Mouse (Mus musculus) adrenal gland, postnatal 14 days (tissue): ENCODE results near the gene Pagr1b. TPM values are rescaled to one million over a fixed set of nuclear protein-coding genes. Genes with fewer than 3 reads are reported as not detected.

ENCODE experiments used
- DNase-seq: peaks from one replicate; pipeline ENCODE4 v3.0.0; 2021; ENCODE audit warnings: mixed read lengths
- total RNA-seq: library from RNA; stranded (reverse); gene quantifications from 2 replicates; pipeline ENCODE4 v1.2.3, GENCODE M21; 2021

Gene Pagr1b
- total RNA-seq, 1 experiment from 2014 or later = 3.0 TPM

DNA sequence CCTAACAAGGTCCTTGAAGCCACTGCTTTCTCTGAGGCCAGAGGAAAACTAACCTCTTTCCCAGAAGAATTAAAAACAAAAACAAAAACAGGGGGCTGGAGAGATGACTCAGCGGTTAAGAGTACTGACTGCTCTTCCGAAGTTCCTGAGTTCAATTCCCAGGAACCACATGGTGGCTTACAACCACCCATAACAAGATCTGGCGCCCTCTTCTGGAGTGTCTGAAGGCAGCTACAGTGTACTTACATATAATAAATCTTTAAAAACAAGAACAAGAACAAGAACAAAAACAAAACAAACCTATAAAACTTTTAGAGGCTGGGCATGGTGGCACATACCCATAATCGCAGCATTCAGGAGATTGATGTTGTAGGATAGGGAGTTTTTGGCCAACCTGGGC, 19.8 kb downstream of the Pagr1b start:
- DNase-seq = peak; percentile 31

GRCm38 (mm10) chr7:126988816-126989215, 27.5 kb downstream of the Pagr1b start:
- DNase-seq = no peak

GRCm38 (mm10) chr7:126986319-126986718, 30.0 kb downstream of the Pagr1b start:
- DNase-seq = peak; percentile 62

- DNase-seq = no peak
Measured at GRCm38 (mm10) chr7:126984667-126985444, 31.4 kb downstream of the Pagr1b start.

- no peak for DNase-seq
Measured at GRCm38 (mm10) chr7:126983113-126983512, 33.2 kb downstream of the Pagr1b start.

GRCm38 (mm10) chr7:126982054-126982453, 34.2 kb downstream of the Pagr1b start:
- no peak for DNase-seq

DNA sequence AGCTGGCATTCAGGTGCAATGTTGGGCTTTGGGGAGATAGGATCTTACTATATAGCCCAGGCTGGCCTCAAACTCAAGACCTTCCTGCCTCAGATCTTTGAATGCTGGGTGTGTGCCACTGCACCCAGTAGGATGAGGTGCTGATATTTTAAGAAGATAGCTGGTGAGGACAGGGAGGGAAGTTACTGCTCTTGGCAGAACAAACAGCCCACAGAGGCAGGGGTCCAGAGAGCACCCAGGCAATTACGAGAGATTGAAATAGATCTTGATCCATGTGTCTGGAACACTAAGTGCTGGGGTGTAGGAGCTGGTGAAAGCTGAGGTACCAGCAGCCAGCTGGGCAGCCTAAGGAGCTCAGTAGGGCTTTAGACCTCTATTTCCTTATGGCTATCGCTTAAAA, 34.7 kb downstream of the Pagr1b start:
- no peak for DNase-seq

DNA sequence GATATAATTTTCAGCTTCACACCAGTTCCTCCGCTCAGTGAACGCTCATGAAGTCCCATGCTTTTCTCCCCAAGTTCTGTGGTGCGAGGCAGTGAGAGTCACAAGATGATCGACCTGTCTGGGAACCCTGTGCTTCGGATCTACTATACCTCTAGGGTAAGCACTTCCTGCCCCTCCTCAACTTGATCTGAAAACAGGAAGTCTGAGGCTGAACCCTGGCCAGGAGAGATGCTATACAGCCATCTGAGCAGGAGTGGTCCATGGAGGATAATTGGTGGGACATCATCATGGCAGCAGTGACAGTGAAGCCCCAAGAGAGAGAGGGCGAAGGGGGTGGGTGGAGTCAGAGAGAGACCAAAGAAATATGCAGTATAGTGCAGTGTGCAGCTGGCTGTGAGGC, 37.4 kb downstream of the Pagr1b start:
- no peak for DNase-seq

DNA sequence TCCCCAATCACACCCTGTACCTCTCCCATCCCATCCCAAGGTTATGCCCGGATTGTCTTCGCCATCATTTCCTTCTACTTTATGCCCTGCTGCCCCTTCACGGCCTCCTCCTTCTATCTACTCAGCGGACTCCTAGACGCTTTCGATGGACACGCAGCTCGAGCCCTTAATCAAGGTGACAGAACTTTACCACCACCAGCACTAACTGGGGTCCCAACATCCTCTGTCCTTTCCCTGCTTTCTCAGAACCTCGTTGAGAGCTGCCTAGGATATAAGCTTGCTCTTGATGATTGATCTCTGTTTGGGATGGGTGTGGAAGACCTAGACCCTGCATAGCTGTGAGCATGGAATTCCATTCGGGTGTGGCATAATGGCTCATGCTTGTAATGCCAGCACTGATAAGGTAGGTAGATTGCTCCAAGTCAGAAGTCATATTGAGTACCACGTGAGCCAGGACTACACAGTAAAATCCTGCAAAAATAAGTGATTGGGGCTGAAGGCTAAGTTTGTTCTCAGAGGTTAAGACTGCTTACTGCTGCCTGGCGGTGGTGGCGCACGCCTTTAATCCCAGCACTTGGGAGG, 39.3 kb downstream of the Pagr1b start:
- DNase-seq = no peak

GRCm38 (mm10) chr7:126975950-126976866, 40.1 kb downstream of the Pagr1b start, which contains the start of gene Cdiptos:
Cdiptos (minus strand) TSS chr7:126976098.
- DNase-seq = peak; percentile 98

DNA sequence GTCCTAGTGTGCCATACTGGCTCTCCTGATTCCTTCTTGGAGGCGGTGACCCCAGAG, 40.6 kb downstream of the Pagr1b start, which contains the start of gene Cdipt:
Cdipt (plus strand) TSS at position 22 of the 57 bp plus-strand sequence.
- DNase-seq = no peak

DNA sequence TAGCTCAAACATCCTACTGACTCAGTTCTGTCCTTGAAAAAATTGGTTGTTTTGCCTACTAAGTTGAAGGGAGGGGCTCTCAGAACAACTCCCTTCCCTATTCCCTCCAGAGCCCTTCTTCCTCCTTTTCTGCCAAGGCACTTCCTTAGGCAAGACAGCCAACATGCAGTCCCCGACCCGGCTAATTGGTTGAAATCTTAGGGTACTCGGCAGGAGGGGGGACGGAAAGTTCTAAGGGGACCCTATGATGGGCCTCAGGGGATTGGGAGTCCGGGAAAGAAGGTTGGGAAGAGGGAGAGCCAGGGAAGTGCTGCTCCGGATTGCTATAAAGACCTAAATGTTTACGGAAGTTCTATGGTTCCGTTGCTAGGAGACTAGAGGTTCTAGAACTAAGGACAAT, 40.8 kb downstream of the Pagr1b start:
- DNase-seq = peak; percentile 41

GRCm38 (mm10) chr7:126967361-126967760, 48.9 kb downstream of the Pagr1b start:
- peak; percentile 60 for DNase-seq

GRCm38 (mm10) chr7:126965568-126965967, 50.7 kb downstream of the Pagr1b start:
- DNase-seq = no peak

DNA sequence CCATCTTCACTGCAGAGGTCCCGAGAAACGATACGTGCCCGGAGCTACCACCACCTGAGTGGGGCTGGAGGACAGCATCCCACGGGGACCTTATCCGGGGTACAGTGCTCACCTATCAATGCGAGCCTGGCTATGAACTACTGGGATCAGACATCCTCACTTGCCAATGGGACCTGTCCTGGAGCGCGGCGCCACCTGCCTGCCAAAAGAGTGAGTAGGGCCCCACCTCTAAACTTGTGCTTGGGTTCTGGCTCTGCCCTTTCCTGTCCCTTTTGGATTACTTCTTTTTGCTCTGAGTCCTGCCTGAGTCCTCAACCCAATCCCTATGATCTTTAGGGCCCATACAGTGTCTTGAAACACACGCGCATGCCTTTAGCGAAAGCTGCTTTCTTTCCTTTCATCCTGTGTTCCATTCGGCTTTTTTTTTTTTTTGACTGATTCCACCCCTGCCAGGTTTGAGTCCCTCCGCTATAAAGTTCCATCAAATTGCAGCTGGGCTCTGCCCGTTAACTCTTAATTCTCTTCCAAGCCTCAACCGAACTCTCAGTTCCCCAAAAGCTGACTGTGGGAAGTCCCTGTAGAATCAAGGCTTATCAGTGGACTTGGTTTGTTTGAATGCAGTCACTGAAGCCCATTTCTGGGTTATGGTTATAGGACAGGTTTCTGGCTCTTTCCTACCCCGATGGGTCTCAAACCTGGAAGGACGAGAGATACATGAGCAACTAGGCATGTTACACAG, 52.6 kb downstream of the Pagr1b start:
- DNase-seq = peak; percentile 63

- no peak for DNase-seq
Measured at GRCm38 (mm10) chr7:126961965-126962364, 54.3 kb downstream of the Pagr1b start.

DNA sequence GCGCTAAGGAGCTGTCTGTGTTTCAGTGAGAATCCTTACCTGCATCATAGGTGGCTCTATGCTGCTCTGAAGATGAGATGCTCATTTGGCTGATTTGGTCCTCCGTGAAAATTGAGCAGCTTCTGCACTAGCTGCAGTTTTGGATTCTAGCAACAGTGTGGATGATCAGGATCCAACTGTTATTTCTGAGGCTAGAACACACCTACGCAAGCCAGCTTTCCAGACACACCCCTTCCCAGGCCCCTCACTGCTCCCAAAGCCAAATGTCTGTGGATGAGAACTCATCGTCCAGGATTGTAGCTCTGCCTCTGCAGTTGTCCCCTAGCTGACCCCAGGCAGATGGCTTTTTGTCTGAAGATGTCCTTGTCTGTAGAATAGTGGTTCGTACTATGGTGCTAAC, 55.2 kb downstream of the Pagr1b start:
- no peak for DNase-seq

DNA sequence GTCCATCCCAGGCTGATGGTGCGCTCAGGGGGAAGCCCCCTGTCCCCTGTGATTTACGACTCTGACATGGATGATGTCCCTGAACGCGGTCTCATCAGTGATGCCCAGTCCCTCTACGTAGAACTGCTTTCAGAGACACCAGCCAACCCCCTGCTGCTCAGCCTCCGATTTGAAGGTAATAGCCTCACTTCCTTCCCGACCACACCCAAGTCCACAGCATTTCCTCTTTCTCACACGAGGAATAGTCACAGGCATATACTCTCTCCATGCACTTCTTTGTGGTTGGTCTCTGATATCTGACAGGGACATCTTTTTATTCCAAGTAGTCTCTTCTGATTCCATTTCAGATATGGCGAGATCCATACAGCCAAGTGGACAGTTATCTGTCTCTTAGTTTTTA, 56.5 kb downstream of the Pagr1b start:
- no peak for DNase-seq

DNA sequence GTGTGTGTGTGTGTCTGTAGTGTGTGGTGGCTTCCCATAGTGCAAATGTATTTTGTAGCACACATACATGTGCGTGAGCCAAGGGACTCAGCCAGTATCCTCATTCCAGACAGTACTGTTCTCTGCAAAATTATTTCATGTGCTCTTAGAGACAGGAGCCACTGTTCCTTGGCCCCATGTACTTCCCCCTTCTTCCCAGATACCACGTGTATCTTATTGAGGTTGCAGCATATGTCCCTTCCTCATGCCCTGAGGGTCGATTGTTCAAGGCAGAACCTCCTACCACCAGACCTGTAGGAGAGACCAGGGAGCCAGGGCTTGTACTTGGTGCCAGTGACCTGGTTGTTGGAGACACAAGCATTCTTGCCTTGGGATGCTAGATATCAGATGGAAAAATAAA, 61.2 kb downstream of the Pagr1b start:
- DNase-seq = no peak

DNA sequence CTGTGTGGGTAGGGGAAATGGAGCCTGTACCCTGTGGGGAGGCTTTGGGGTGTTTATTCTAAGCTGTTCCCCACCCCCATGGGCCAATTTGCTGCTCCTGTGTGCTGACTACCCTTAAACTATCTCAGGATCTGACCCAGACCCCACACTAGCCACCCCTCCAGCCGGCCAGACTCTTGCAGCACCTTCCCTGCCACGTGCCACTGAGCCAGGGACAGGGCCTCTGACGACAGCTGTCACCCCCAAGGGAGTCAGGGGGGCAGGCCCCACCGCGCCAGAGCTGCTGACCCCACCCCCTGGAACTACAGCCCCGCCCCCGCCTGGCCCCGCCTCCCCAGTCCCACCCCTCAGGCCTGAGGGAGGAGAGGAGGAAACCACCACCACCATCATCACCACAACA, 63.6 kb downstream of the Pagr1b start:
- DNase-seq = no peak

- DNase-seq = no peak
Measured at GRCm38 (mm10) chr7:126951741-126952140, 64.5 kb downstream of the Pagr1b start.
